Mouse (Mus musculus) brain, embryonic 14.5 days (tissue): ENCODE data around the gene Kremen1.

Source experiments
- CTCF ChIP-seq: fragments of 200-500 bp; IDR thresholded peaks from 2 replicates; pipeline ENCODE4 v1.5.1; 2012; ENCODE audit warnings: inconsistent platforms, mild to moderate bottlenecking, moderate library complexity, borderline replicate concordance; ENCODE audit not compliant: insufficient read depth, insufficient read length; ENCODE audit errors: extremely low read depth
- POLR2A ChIP-seq: fragments of 200-500 bp; IDR thresholded peaks from 2 replicates; pipeline ENCODE4 v1.6.1; 2012; ENCODE audit warnings: mild to moderate bottlenecking, inconsistent platforms, borderline replicate concordance; ENCODE audit not compliant: poor library complexity, insufficient read depth, insufficient read length, severe bottlenecking; ENCODE audit errors: extremely low read depth

DNA sequence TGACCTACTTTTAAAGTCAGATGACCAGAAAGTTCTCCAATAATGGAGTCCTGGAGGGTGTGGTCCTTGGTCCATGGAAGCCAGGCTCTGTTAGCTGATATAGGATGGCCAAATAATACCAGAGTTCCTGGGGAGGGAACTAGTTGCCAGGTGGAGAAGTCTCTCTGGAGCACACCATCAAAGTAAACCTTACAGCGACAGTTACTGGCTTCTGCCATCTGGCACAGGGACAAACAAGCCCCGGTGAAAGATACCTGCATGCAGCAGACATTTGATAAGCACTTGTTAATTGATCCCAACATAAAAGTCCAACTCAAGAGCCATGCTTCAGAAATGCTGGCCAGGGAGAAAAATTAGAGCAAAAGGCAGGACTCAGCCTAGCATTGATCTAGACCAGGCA, 7.3 kb downstream of the Kremen1 start:
- TF ChIP-seq CTCF (no peak), POLR2A (no peak)
